Mouse (Mus musculus): Measurements from ENCODE around the gene Ttl. TPM values are rescaled to one million over a fixed set of nuclear protein-coding genes. Genes with fewer than 3 reads are reported as not detected.

Ttl gene
- 10 to 100 TPM; 18.8 to 19.9 TPM for total RNA-seq (2021)

DNA sequence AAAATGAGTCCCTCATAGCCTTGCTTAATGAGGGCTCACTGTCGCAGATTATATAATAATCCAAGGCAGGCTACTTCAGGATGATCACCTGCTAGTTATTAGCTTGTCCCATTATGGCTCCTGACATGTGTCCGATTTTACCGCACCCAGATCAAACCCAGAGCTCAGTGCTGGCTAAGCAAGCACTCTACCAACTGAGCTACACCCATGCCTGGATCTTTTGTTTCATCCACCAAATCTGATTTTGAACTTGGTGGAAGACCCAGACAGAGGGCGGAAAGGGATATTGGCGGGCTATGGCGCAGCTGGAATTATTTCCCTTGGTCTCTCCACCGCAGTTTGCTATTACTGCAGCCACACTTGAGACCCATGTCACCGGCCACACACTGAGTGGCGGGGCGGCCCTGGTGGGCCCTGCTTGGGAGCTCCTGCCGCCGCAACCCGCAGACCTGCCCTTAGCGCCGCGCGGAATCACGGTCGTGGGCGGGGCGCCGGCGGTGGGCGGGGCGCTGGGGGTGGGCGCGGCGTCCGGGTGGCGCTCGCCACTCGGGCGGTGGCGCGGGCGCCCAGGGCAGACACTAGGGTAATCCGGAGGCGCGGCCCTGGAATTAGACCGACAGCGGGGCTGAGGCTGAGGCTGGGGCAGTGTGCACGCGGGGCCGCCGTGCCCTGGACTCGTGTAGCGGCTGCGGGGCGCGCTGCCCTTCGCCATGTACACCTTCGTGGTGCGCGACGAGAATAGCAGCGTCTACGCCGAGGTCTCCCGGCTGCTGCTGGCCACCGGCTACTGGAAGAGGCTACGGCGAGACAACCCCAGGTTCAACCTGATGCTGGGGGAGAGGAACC lies at the start of gene Ttl:
TSS of gene Ttl (plus strand) at position 506 of the 846 bp plus-strand sequence.
- peak; percentile 84 to 87 for DNase-seq
- intact Hi-C loops (cut with DNase I): loop anchor here (5.0 to 10.0 kb wide), 2 partner anchors 98 to 381 kb away; partner anchors contain the start of genes Anapc1, Gm10762 and Zc3h6

DNA sequence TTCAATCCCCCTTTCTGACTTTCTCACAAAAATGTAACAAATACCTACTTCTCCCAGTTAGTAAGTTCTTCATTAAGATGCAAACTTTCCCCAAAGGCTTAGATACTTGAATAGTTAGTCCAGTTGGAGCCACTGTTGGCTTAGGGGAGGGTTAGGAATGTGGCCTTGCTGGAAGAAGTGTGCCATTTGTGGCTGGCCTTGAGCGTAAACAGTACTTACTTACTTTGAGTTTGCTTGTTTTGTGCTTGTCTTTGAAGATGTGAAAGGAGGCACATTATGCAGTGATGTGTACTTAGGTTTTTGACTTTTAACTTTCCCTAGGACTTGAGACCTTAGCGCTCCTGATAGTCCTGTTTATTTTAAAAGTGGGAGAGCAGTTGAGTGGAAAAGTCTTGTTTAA lies 45.6 kb upstream of the Ttl start:
- no peak for DNase-seq
- intact Hi-C loops (cut with DNase I): no loop called here

DNA sequence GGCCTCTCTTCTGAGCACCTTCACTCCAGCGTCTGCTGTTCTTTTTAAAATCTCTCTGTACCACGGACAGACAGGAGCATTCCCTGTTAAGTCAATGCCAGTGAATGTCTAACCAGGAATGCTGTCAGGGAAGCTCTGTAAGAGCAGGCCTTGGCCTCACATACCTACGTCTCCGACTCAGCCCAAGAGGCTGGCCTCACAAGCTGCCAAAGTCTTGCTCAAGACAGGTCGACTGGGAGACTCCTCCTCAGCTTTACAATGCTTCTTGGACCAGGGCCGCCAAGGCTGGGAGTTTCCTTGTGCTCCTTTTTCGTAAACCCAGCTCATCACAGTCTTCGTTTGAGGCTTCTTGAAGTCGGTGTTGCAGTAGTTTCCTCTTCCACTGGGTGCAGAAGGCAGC lies 40.9 kb upstream of the Ttl start:
- no peak for DNase-seq

GRCm38 (mm10) chr2:129035381-129035780 lies 30.4 kb upstream of the Ttl start:
- DNase-seq: no peak
- intact Hi-C loops (cut with DNase I): no loop called here

More for the DNA sequence above, 40.9 kb upstream of the Ttl start:
- intact Hi-C loops (cut with DNase I): no loop called here

DNA sequence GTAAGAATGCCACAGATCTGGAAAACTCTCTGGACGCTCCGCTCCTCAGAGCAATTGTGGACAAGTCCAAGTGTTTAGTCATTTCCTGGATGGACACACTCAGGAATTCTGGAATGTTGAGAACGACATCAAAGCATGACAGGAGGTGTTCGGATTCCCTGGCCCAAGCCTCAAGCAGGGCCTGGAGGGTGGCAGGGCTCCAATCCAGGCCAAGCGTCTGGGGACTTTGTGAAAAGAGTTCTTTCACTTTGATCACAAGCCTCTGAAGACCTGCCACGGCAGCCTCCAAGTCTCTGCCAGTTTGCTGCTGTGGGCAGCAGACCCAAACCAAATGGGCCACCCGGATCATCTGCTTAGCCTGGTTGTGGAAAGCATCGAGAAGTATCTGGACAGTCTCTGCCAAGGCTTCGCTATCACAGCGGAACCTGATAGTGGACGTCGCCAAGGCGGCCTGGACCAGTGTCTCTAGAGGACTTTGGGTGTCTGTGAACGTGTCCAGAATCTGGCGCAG lies 27.3 kb upstream of the Ttl start:
- no peak for DNase-seq
- intact Hi-C loops (cut with DNase I): no loop called here

GRCm38 (mm10) chr2:129038937-129039631 lies 26.7 kb upstream of the Ttl start:
- intact Hi-C loops (cut with DNase I): no loop called here
- DNase-seq: peak; percentile 3 to 12

- no peak for DNase-seq
- intact Hi-C loops (cut with DNase I): no loop called here
These were observed 25.2 kb upstream of the Ttl start for GRCm38 (mm10) chr2:129040567-129040966.

GRCm38 (mm10) chr2:129046172-129046845 lies 19.4 kb upstream of the Ttl start:
- peak; percentile 7 to 15 for DNase-seq
- intact Hi-C loops (cut with DNase I): no loop called here

GRCm38 (mm10) chr2:129046846-129047196 lies 18.9 kb upstream of the Ttl start:
- no peak for DNase-seq
- intact Hi-C loops (cut with DNase I): no loop called here

DNA sequence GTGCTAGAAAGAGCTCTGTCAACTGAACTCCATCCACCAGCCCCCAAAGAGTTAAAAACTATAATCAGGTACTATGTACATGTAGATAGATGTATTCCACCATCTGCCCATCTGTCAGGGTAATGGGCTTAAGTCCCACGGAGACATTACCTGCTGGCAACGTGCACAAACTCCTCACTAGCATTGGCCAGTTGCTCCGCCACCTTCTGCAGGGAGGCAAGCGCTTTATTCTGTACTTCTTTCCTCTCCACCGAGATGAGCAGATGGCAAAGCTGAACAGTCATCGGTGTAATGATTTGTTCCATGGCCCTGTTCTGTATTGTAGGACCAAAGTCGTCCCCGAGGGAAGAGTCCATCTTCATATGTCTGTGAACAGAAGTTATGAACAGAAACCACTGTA lies 17.9 kb upstream of the Ttl start, which contains the start of gene Vinac1:
TSS of gene Vinac1 (minus strand) at position 362 of the 400 bp plus-strand sequence.
- intact Hi-C loops (cut with DNase I): no loop called here

GRCm38 (mm10) chr2:129052451-129052983 lies 13.2 kb upstream of the Ttl start:
- intact Hi-C loops (cut with DNase I): no loop called here

More for the DNA sequence above, 17.9 kb upstream of the Ttl start, which contains the start of gene Vinac1:
- DNase-seq: no peak

DNA sequence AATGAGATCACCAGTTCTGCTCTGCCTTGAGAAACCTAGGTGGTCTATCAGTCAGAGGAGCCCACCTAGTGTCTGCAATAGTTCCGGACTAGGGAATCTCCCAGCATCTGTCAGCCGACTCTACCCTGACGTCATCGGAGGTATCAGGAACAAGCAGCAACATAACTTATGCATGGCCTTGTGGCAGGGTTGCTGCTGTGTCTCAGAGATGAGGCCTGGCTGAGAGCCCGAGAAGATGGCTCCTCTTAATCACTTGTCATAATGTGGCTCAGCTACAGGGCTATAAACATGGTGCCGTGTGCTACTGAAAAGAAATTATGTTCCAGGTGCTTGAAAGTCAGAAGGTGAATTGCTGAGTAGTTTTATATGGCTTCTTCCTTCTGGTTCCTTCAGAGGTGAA lies 10.0 kb upstream of the Ttl start:
- DNase-seq: no peak
- intact Hi-C loops (cut with DNase I): no loop called here

More at GRCm38 (mm10) chr2:129052451-129052983, 13.2 kb upstream of the Ttl start:
- DNase-seq: no peak

GRCm38 (mm10) chr2:129056597-129056996 lies 9.1 kb upstream of the Ttl start:
- intact Hi-C loops (cut with DNase I): no loop called here
- peak in 1 of 2 experiments; percentile 25 for DNase-seq

DNA sequence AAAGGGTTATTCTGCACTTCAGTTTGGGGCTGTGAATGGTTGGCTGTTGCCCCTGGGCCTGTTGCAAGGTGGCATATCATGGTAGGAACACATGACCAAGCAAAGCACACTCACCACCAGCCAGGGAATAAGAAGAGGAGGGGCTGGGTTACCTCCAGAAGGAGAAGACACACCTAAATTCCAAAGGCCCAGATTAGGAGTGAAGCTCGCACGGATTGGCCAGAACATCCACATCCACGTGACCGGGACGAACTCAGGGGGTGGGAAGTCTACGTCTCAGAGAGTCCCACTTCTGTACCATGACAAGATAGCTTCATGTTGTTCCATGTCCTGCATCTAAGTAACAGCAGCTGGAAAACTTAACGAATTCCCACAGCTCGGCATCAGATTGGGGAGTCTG lies 8.5 kb upstream of the Ttl start:
- DNase-seq: no peak
- intact Hi-C loops (cut with DNase I): no loop called here

- intact Hi-C loops (cut with DNase I): no loop called here
- DNase-seq: no peak
These were observed 7.8 kb upstream of the Ttl start for GRCm38 (mm10) chr2:129057920-129058361.

DNA sequence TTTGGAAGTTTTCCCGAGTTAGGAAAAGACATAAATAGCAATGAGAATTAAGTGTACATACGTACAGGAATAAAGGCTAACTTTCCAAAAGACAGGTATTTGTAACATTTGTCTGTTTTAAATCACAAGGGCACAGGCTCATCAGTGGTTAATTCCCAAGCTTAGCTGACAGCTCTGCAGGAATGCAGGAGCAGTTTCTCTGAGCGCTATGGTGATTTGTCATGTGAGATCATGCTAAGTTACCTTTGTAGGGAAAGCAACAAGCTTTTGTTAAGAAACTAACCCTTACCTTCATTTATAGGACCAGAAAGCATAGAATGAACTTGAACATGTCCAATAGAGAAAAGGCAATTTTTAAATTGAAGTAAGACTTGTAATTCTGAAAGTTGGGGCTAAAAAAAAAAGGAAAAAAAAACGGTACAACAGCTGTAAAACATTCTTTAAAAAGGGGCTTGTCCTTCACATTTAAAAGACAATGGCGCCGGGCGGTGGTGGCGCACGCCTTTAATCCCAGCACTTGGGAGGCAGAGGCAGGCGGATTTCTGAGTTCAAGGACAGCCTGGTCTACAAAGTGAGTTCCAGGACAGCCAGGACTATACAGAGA lies 4.2 kb upstream of the Ttl start:
- no peak for DNase-seq
- intact Hi-C loops (cut with DNase I): loop anchor here (5.0 to 10.0 kb wide), 2 partner anchors 114 to 377 kb away; partner anchors contain the start of gene Anapc1

GRCm38 (mm10) chr2:129066326-129066725 lies 584 bp downstream of the Ttl start:
- intact Hi-C loops (cut with DNase I): loop anchor here (5.0 to 10.0 kb wide), 2 partner anchors 99 to 382 kb away; partner anchors contain the start of genes Anapc1, Gm10762 and Zc3h6
- peak; percentile 39 to 43 for DNase-seq

- intact Hi-C loops (cut with DNase I): no loop called here
- DNase-seq: no peak
These were observed 4.6 kb downstream of the Ttl start for GRCm38 (mm10) chr2:129070296-129070695.

GRCm38 (mm10) chr2:129078313-129078712 lies 12.6 kb downstream of the Ttl start:
- no peak for DNase-seq
- intact Hi-C loops (cut with DNase I): no loop called here

- intact Hi-C loops (cut with DNase I): no loop called here
- DNase-seq: no peak
These were observed 13.5 kb downstream of the Ttl start for GRCm38 (mm10) chr2:129079194-129079593.
